Mouse (Mus musculus): ENCODE measurements around the gene Olfr811. TPM values are rescaled to one million over a fixed set of nuclear protein-coding genes. Genes with fewer than 3 reads are reported as not detected.

The Olfr811 gene
- not detected for total RNA-seq (2021)
- long read RNA-seq, experiment 1 = 0 reads
- long read RNA-seq, experiment 2 = 0 reads

DNA sequence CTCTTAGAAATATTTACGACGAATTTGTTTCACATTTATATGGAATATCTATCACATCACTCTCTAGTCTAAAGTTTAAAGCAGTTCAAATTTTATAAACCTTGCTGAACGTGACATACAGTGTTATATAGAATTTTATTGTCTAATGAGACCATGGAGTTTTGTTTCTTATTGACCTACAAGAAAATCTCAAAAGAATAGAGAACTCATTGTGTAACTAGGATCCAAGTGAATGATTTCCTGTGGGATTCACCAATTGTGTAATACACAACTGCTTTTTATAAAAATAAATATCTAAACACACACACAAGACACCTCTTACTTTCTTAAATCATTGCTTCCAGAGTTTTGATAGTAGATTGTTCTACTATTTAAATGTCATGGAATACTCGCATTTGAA is at the start of gene Olfr811:
TSS of gene Olfr811 (minus strand) at position 101 of the 400 bp plus-strand sequence.
- DNase-seq (ENCODE audit: low spot score in 2 of 2) = no peak

GRCm38 (mm10) chr10:129847343-129847742 is 43.1 kb upstream of the Olfr811 start:
- DNase-seq (ENCODE audit: low spot score in 2 of 2) = no peak

GRCm38 (mm10) chr10:129845994-129846393 is 41.8 kb upstream of the Olfr811 start, which contains the start of gene Olfr812:
Gene Olfr812 (minus strand): TSS chr10:129846094.
- DNase-seq (ENCODE audit: low spot score in 2 of 2) = no peak

DNA sequence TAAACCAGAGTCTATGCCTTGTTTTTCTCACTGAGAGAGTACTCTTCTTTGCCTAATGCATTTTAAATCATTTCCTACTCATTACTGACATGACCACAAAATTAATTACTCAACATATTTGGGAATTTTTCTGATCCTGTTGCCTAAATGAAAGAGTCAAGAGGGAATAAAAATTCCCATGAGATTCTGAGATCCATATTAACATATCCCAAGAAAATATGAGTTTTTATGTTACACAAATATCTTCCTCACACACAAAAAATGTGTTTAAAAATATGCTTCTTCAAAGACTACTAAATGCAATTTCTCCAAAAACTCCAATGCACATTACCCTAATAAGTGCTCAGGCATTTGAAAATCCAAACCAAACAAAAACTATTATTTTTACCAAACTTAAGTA is 9.4 kb downstream of the Olfr811 start, which contains the start of gene Olfr810:
TSS of gene Olfr810 (minus strand) at position 101 of the 400 bp plus-strand sequence.
- DNase-seq (ENCODE audit: low spot score in 2 of 2) = no peak

GRCm38 (mm10) chr10:129778123-129778522 is 26.1 kb downstream of the Olfr811 start:
- no peak for DNase-seq (ENCODE audit: low spot score in 2 of 2)

GRCm38 (mm10) chr10:129774338-129774737 is 29.9 kb downstream of the Olfr811 start, which contains the start of gene Olfr809:
Gene Olfr809 (plus strand): TSS chr10:129774638.
- no peak for DNase-seq (ENCODE audit: low spot score in 2 of 2)

DNA sequence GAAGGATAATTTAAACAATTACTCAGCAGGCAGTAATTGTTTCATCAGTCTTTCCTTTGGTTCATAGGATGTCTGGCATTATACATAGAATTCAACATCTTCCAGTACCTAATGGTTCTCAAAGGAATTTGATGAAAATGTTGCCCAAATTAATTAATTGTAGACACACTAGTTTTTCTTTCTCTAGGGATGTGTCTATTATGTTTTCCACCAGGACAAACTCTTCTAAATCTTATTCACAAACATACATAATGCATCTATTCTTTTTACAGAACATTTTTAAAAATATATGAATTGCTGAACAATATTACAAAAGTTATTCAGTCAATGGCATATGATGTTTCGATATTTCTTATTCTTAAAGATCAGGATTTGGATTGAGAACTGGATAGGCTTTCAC is 39.0 kb downstream of the Olfr811 start, which contains the start of gene Olfr808:
TSS of gene Olfr808 (plus strand) at position 301 of the 400 bp plus-strand sequence.
- DNase-seq (ENCODE audit: low spot score in 2 of 2) = no peak

DNA sequence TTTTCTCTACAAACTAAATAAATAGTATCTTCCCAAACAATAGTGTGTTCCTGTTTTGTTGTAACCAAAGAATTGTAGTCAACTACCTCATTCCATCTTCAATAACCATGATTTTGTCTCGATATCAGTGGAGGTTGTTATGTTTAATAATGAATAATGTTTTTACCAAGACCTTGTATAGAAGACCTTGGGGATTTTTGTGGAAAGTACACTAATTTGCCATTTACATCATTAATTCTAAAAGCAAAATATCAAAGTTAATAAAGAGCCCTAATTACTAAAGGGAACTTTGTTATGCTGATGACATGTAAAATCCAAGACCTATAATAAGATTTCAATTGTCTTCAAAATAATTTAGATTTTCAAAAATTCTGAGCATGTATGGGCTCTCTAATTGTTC is 46.5 kb downstream of the Olfr811 start, which contains the start of gene Olfr807:
TSS of gene Olfr807 (minus strand) at position 101 of the 400 bp plus-strand sequence.
- DNase-seq (ENCODE audit: low spot score in 2 of 2) = no peak

Other genes starting within 250 kb of the Olfr811 start
- not detected for gene Olfr794, start 236.7 kb downstream of the Olfr811 start, total RNA-seq (2021)
- not detected for gene Olfr796, start 191.8 kb downstream of the Olfr811 start, total RNA-seq (2021)
- not detected for gene Olfr798, start 176.5 kb downstream of the Olfr811 start, total RNA-seq (2021)
- not detected for gene Olfr799, start 166.9 kb downstream of the Olfr811 start, total RNA-seq (2021)
- not detected for gene Olfr800, start 146.7 kb downstream of the Olfr811 start, total RNA-seq (2021)
- not detected for gene Olfr801, start 130.5 kb downstream of the Olfr811 start, total RNA-seq (2021)
- not detected for gene Olfr802, start 116.2 kb downstream of the Olfr811 start, total RNA-seq (2021)
- not detected for gene Olfr803, start 110.1 kb downstream of the Olfr811 start, total RNA-seq (2021)
- gene Olfr804, start 101.2 kb downstream of the Olfr811 start, total RNA-seq (2021) = not detected
- gene Olfr805, start 75.0 kb downstream of the Olfr811 start, total RNA-seq (2021) = not detected
- gene Olfr806, start 62.5 kb downstream of the Olfr811 start, total RNA-seq (2021) = not detected
- not detected for gene Olfr807, start 46.6 kb downstream of the Olfr811 start, total RNA-seq (2021)
- gene Olfr808, start 38.9 kb downstream of the Olfr811 start, total RNA-seq (2021) = not detected
- gene Olfr809, start 29.8 kb downstream of the Olfr811 start, total RNA-seq (2021) = not detected
- not detected for gene Olfr810, start 9.5 kb downstream of the Olfr811 start, total RNA-seq (2021)
- gene Olfr812, start 41.7 kb upstream of the Olfr811 start, total RNA-seq (2021) = not detected
- gene Olfr813, start 51.0 kb upstream of the Olfr811 start, total RNA-seq (2021) = not detected
- gene Olfr814, start 75.5 kb upstream of the Olfr811 start, total RNA-seq (2021) = not detected
- not detected for gene Olfr815, start 101.5 kb upstream of the Olfr811 start, total RNA-seq (2021)
- not detected for gene Olfr816, start 111.2 kb upstream of the Olfr811 start, total RNA-seq (2021)
- not detected for gene Olfr818, start 144.7 kb upstream of the Olfr811 start, total RNA-seq (2021)
- gene Olfr819, start 162.9 kb upstream of the Olfr811 start, total RNA-seq (2021) = not detected
- gene Olfr247, start 171.7 kb upstream of the Olfr811 start, total RNA-seq (2021) = not detected
- not detected for gene Gm10310, start 180.7 kb upstream of the Olfr811 start, total RNA-seq (2021)
- not detected for gene Olfr820, start 208.2 kb upstream of the Olfr811 start, total RNA-seq (2021)
- not detected for gene Olfr821, start 226.0 kb upstream of the Olfr811 start, total RNA-seq (2021)

All from adrenal gland, adult 18-20 months (tissue).